Mouse (Mus musculus) heart, postnatal 4 days (tissue): Measurements from ENCODE around the gene Dnajc8. TPM values are rescaled to one million over a fixed set of nuclear protein-coding genes. Genes with fewer than 3 reads are reported as not detected.
A peak's percentile ranks its signal among the peaks of the same experiment; 100 is the strongest.
"Not testable (repeated sequence)": the region's sequence is repeated elsewhere in the genome, so short reads cannot be mapped to it uniquely, and the experiment has no call there.

Experiments
- DNase-seq: peaks from one replicate; pipeline ENCODE4 v3.0.0; 2021
- total RNA-seq, 2 experiments: library from RNA; stranded (reverse); gene quantifications; 2 replicates each; pipeline ENCODE4 v1.2.3; 2021

Gene Dnajc8
- total RNA-seq, 2 experiments from 2014 or later: 77.0 to 79.0 TPM

DNA sequence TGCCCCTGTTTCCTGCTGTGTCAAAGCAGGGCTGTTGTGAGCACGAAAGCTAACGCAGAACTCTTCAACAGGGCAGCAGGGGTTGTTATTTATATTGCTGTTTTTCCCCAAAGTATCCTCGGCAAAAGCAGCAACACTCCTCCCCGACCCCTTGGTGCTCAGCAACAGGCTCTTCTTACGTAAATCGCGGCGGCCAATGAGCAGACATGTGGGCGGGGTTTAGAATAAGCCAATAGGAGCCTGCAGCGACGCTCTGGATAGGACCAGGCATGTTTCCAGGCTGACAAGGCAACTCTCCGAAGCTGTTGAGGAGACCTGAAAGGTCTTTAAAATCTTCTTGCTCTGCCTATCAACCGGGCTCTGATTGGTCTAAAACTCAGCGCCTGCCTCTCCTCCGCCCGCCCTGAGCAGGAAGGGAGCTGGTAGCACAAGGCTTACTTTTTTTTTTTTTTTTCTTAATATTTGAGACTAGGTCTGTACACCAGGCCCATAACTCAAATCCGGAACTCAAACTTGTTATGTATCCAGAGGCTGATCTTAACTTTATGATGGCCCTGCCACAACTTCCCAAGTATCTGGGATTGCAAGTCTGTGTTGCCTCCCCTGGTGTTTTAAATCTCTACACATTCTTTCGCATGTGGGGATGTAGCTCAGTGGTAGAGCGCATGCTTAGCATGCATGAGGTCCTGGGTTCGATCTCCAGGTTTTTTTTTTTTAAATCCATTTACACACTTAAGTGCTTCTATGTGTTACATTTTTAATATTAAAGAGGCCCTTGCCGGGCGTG lies 19.8 kb upstream of the Dnajc8 start:
- DNase-seq: peak; percentile 91

GRCm38 (mm10) chr4:132518066-132518465 lies 17.3 kb upstream of the Dnajc8 start:
- DNase-seq: no peak

DNA sequence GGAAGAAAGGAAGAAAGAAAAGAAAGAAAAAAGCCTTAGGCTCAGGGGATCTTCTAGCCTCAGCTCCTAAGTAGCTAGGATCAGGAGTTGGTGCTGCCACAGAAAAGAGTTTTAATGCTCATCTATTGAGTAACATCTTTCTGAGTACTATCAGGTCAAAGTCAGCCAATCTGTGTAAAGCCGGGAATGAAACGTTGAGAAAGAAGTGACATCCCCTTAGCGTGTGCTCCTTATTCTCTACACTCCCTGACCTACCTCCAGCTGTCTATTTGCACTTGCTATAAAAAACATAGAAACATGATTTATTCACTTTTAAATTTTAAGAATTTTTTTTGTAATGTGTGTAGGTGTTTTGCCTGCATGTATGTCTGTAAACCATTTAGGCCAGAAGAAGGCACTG lies 16.2 kb upstream of the Dnajc8 start:
- no peak for DNase-seq

- DNase-seq: no peak
These were observed 11.0 kb upstream of the Dnajc8 start for GRCm38 (mm10) chr4:132524321-132524741.

DNA sequence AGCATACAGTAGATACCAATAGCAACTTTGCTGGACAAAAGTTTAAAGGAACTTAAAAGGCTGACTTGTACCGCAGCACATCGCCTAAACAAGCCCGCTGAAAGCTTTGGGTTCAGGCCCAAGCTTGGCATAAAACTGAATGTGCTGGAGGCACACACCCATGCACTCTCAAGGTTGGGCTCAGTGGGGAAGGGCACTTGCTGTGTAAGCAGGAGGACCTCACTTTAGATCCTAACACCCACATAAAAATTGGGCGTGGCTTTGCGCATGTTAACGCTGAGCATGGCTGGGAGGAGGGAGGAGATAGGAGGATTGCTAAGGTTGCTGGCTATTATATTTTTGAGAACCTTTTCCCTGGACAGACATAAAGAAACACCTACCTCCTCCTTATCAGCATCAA lies 10.5 kb upstream of the Dnajc8 start:
- no peak for DNase-seq

- no peak for DNase-seq
These were observed 8.7 kb upstream of the Dnajc8 start for GRCm38 (mm10) chr4:132526678-132527077.

- no peak for DNase-seq
These were observed 7.3 kb upstream of the Dnajc8 start for GRCm38 (mm10) chr4:132527917-132528522.

GRCm38 (mm10) chr4:132529344-132529743 lies 6.0 kb upstream of the Dnajc8 start:
- no peak for DNase-seq

GRCm38 (mm10) chr4:132530033-132530804 lies 5.1 kb upstream of the Dnajc8 start:
- no peak for DNase-seq

DNA sequence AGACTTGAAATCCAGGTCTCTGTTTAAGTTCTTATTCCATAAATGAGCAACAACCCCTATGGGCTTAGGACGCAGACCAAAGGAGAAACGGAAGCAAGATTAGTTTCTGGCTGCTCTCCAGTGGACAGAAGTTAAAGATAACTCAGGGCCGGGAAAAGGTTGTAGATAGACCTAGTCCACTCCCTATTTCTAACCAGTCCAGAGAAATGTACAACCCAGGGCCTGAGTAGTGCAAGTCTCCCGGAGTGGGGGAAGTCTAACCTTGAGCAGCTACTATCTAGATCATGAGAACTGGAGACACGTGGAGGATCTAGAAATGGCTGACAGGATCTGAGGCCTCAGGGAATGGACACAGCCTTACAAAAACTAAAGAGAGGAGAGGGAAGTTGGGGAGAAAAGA lies 2.9 kb upstream of the Dnajc8 start:
- DNase-seq: no peak

- DNase-seq: peak; percentile 91
These were observed 2.1 kb upstream of the Dnajc8 start, which contains the start of gene Atpif1 for GRCm38 (mm10) chr4:132532981-132533916. TSS of gene Atpif1 (minus strand) at chr4:132533659.

DNA sequence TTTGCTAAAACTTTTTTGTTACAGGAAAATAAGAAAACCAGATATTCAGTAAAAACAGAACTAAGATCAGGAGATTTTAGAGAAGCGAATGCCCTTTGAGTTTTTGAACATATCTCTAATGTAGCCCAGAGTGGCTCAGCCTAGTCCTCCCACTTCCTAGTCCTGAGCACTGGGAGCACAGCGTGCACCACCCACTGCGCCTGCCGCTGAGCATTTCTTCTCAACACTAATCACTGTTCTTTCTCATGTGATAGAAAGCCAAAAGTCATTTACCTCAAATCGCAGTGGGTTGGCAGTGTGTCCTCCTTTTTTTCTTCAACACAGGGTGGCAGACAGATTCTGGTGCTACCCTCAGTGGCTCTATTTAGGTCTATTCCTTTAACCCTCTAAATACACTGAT lies 4.1 kb downstream of the Dnajc8 start:
- DNase-seq: no peak

- DNase-seq: no peak
These were observed 6.1 kb downstream of the Dnajc8 start for GRCm38 (mm10) chr4:132541413-132541812.

GRCm38 (mm10) chr4:132542724-132543123 lies 7.4 kb downstream of the Dnajc8 start:
- DNase-seq: no peak

DNA sequence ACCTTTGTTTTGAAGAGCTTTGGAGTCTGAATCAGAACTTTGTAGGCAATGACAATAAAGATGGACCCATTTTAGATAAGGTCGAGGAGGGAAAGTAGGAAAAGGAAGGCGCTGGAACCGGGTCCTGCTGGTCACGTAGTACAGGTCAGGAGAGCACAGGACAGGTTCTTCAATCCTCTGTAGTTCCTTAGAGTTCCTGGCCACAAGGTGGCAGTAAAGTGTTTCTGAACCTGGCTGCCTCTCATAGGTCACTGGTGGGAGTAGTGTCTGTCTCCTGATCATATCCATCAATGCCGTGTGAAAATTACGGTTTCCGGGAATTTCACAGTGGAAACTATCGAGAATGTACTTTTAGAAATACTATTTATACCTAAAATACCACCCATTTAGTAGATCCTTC lies 10.5 kb downstream of the Dnajc8 start:
- peak; percentile 83 for DNase-seq

DNA sequence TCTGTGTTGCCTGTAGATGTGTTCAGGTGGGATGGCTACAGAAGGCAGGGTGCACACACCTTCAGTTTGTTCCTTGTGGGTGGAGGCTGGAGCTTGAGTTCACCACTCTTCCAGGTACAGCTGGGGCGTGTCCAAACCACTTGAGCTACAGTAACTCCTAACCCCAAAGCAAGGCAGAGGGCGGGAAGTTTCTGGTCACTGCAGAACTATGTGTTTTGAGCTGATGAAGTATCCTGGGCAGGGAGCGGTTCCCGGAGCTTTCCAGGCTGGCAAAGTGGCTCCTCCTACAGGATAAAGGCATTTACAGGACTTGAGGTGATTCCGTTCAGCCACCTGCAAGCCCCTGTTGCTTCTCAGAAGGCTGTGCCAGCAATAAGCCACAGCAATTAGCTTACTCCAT lies 18.9 kb downstream of the Dnajc8 start:
- no peak for DNase-seq

DNA sequence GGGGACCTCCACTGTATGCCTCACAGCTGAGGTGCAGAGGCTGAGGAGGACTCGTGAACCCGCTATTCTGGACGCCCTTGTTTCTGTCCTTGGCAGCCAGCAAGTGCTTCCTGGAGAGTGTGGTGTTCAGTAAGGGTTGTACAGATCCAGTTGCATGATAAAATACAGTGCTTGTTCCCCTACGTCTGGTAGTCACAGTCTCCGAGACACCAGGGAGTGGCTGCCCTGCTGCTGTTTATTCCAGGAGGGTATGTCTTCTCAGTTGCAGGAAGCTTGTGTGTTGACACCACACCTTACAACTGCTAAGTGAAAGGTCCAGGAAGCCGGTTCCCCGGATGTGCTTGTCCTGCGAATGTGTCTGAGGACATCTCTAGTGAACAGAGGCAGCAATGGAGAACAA lies 19.3 kb downstream of the Dnajc8 start:
- DNase-seq: no peak

- DNase-seq: not testable (repeated sequence)
These were observed 20.2 kb downstream of the Dnajc8 start for GRCm38 (mm10) chr4:132555550-132555949.

- no peak for DNase-seq
These were observed 27.9 kb downstream of the Dnajc8 start for GRCm38 (mm10) chr4:132563261-132563660.

- DNase-seq: peak; percentile 29
These were observed 28.6 kb downstream of the Dnajc8 start, which contains the start of gene Ptafr for GRCm38 (mm10) chr4:132563965-132564364. TSS of gene Ptafr (plus strand) at chr4:132564067.

DNA sequence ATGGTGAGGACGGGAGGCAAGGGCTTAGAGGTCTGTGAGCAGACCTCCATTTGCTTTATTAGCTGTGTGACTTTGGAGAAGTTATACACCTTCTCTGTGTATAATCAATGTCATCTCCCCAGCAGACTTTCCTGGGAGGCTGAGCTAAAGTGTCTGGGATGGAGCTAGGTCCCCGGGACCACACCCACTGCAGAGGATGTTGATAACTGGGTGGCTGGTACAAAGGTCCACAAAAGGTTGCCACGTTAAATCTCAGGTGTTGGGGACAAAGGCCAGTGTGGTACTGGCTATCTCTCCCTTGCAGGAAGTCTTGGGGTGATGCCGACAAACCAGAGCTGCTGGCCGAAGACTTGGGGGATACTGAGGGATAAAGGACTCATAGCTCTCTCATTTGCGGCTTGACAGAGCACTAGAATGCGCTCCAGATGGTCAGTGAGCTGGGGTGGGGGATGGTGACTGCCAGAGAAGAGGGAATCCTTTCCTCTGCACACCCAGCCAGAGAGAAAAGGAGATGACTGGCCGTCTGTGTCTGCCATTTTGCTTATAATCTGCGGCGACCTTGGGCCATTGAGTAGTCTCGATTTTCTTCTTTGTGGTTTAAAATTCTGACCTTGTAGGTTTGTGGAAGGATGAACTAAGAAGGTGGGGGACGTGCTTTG lies 29.9 kb downstream of the Dnajc8 start:
- no peak for DNase-seq
